Mouse (Mus musculus): Measurements from ENCODE around the gene Zfp296. TPM values are rescaled to one million over a fixed set of nuclear protein-coding genes. Genes with fewer than 3 reads are reported as not detected.

Gene Zfp296
- polyA plus RNA-seq, 1 experiment from 2014 or later = 0.20 TPM

DNA sequence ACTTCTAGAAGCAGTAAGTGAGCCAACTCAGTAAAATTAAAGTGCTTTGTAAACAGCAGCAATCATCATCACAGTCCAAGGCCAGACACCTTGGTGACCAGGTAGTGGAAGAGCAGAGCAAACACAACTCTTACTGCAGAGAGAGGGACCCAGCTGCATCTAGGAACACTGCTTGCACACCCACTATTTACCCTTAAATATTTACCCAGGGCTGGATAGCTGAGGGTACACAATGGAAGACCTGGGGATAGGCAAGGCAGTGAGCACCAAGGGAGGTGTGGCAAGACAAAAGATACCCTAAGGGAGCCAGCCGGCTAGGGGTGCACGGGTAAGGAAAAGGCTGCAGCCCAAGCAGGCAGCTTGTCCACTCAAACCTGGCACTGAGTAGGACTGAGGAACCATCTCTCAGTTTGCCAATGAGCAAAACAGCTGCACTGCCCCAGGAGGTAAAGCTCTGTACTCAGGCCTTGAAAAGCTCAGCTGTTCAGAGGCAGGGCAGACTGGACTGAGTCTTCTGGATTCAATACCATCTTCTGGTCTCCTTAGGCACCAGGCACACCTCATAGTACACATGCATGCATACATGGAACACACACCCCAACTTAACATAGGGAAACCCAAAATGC lies 29.6 kb upstream of the Zfp296 start:
- no peak overlapping the region for H3K9ac ChIP-seq (ENCODE audit: low read depth, low read length)
- no peaks in the 10 kb centered on the region for H3K9me3 ChIP-seq (ENCODE audit: control insufficient read depth, low read length)
- H3K4me1 ChIP-seq (ENCODE audit: control insufficient read depth, insufficient read depth, low read depth, low read length) = peaks cover 7% of the 10 kb centered on the region
- ATAC-seq = no peak
- 65% methylated on average over 2 of the region's 2 CpGs for whole genome bisulfite sequencing
- H3K36me3 ChIP-seq (ENCODE audit: control insufficient read depth, insufficient read depth, low read length) = no peaks in the 10 kb centered on the region
- no peak overlapping the region for H3K27ac ChIP-seq (ENCODE audit: low read depth, low read length)
- H3K4me3 ChIP-seq (ENCODE audit: low read length) = no peak overlapping the region
- no peak overlapping the region for H3K4me2 ChIP-seq (ENCODE audit: low read length)
- no peaks in the 10 kb centered on the region for H3K27me3 ChIP-seq (replicated peaks; ENCODE audit: control insufficient read depth, insufficient read depth, low read length)

DNA sequence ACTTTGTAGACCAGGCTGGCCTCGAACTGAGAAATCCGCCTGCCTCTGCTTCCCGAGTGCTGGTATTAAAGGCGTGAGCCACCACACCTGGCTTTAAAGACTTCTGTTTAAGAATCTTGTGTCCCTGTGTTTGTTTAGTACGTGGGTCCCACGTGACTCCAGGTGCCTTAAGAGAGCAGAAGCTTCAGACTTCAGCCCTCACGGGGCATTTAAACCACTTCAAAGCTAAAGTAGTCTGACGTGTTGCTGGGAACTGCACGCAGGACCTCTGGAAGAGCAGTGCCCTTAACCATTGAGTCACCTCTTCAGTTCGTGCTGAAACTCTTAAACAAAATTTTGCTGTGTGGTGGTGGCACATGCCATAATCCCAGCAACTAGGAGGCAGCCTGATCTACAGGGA lies 27.7 kb upstream of the Zfp296 start:
- H3K4me3 ChIP-seq (ENCODE audit: low read length) = no peak overlapping the region
- H3K36me3 ChIP-seq (ENCODE audit: control insufficient read depth, insufficient read depth, low read length) = no peaks in the 10 kb centered on the region
- H3K27me3 ChIP-seq (replicated peaks; ENCODE audit: control insufficient read depth, insufficient read depth, low read length) = no peaks in the 10 kb centered on the region
- WGBS = 91% methylated on average over 10 of the region's 10 CpGs
- H3K27ac ChIP-seq (ENCODE audit: low read depth, low read length) = no peak overlapping the region
- no peak for ATAC-seq
- peaks cover 3% of the 10 kb centered on the region; the same call in 1 of the 2 replicates for H3K4me1 ChIP-seq (ENCODE audit: control insufficient read depth, insufficient read depth, low read depth, low read length)
- no peak overlapping the region for H3K9ac ChIP-seq (ENCODE audit: low read depth, low read length)
- no peaks in the 10 kb centered on the region for H3K9me3 ChIP-seq (ENCODE audit: control insufficient read depth, low read length)
- no peak overlapping the region for H3K4me2 ChIP-seq (ENCODE audit: low read length)

DNA sequence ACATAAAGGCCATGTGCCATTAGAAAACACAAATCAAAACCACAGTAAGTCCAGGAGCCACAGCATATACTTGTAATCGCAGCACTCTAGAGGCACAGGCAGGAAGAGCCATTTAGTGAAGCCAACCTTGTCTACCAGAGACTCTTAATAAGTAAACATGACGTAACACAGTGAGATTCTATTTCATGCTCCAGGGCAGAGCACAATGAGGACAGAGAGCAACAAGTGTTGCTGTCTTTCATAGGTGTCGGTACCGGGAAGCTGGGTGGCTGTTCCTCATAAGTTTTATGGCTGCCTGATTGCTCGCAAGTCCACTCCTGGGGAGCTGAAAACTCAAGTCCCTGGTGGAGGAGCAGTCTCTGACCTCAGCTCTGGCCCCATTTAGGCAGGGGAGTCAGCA lies 25.5 kb upstream of the Zfp296 start:
- ATAC-seq = no peak
- Histone ChIP-seq H3K9ac (ENCODE audit: low read depth, low read length) (no peak overlapping the region), H3K36me3 (ENCODE audit: control insufficient read depth, insufficient read depth, low read length) (no peaks in the 10 kb centered on the region), H3K9me3 (ENCODE audit: control insufficient read depth, low read length) (no peaks in the 10 kb centered on the region), H3K27me3 (replicated peaks; ENCODE audit: control insufficient read depth, insufficient read depth, low read length) (no peaks in the 10 kb centered on the region), H3K4me3 (ENCODE audit: low read length) (no peak overlapping the region), H3K27ac (ENCODE audit: low read depth, low read length) (no peak overlapping the region), H3K4me1 (ENCODE audit: control insufficient read depth, insufficient read depth, low read depth, low read length) (peaks cover 1% of the 10 kb centered on the region; the same call in 1 of the 2 replicates), H3K4me2 (ENCODE audit: low read length) (no peak overlapping the region)
- WGBS = 86% methylated on average over 5 of the region's 5 CpGs

DNA sequence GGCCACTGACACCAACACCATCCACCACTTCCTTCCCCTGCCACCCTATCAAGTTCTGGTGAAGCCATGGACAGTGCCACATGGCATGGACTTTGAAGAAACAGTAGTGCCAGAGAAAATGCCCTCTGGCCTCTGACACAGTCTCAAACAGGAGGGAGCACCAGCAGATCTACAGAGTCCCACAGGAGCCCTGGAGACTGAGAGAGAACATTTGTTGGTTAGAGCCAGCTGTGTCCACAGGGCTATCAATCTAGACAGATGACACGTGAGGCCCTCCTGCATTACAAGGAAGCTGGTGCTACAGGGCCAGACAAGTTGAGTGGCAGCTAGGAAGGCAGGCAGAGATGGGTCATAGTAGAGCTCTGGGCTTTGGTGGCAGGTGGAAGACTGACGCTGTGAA lies 24.6 kb upstream of the Zfp296 start:
- no peak for ATAC-seq
- 51% methylated on average over 2 of the region's 2 CpGs for WGBS
- no peaks in the 10 kb centered on the region for H3K36me3 ChIP-seq (ENCODE audit: control insufficient read depth, insufficient read depth, low read length)

DNA sequence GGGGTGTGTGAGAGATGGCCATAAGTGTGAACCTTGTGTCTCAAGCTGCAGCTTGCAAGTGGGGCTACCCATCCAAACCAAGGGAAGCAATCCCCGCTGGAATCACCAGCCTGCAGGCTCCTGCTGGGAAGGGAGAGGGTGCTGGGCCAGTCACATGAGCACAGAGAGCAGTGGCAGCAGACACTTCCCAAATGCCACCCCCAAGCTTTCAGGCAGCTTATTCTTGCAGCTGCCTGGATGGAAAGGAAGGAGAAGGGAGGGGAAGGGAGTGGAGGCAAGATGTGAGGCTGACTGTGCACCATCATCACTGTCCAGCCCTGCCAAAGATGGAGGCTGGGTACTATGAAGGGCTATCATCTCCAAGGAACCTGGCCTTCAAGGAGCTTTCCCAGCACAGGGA lies 22.9 kb upstream of the Zfp296 start:
- Histone ChIP-seq H3K9ac (ENCODE audit: low read depth, low read length) (no peak overlapping the region), H3K27me3 (replicated peaks; ENCODE audit: control insufficient read depth, insufficient read depth, low read length) (no peaks in the 10 kb centered on the region), H3K27ac (ENCODE audit: low read depth, low read length) (no peak overlapping the region), H3K4me2 (ENCODE audit: low read length) (no peak overlapping the region), H3K4me1 (ENCODE audit: control insufficient read depth, insufficient read depth, low read depth, low read length) (peaks cover 20% of the 10 kb centered on the region), H3K4me3 (ENCODE audit: low read length) (no peak overlapping the region), H3K36me3 (ENCODE audit: control insufficient read depth, insufficient read depth, low read length) (no peaks in the 10 kb centered on the region), H3K9me3 (ENCODE audit: control insufficient read depth, low read length) (no peaks in the 10 kb centered on the region)
- no peak for ATAC-seq
- 78% methylated on average over 1 of the region's 1 CpGs for WGBS

More for the DNA sequence above, 24.6 kb upstream of the Zfp296 start:
- Histone ChIP-seq H3K4me1 (ENCODE audit: control insufficient read depth, insufficient read depth, low read depth, low read length) (peaks cover 7% of the 10 kb centered on the region; the same call in 1 of the 2 replicates), H3K9me3 (ENCODE audit: control insufficient read depth, low read length) (no peaks in the 10 kb centered on the region), H3K27ac (ENCODE audit: low read depth, low read length) (no peak overlapping the region), H3K4me2 (ENCODE audit: low read length) (no peak overlapping the region), H3K27me3 (replicated peaks; ENCODE audit: control insufficient read depth, insufficient read depth, low read length) (no peaks in the 10 kb centered on the region), H3K9ac (ENCODE audit: low read depth, low read length) (no peak overlapping the region), H3K4me3 (ENCODE audit: low read length) (no peak overlapping the region)

DNA sequence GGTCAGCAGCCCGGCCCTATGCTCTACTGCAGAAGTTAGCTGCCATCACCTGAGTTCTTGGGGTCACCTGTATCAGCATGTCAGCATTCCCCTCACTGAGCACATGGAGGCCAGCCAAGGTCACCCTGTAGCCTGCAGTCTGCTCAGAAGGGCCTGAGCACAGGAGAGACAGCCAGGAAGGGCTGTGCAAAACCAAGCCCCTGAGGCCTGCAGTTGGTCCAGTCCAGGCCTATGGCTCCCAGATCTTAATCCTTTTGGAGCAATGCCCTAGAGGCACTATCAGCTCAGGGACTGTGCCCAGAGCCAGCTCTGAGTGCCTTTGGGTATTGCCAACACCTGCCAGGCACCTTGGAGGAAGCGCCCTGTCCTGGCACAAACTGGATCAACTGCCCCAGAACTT lies 20.0 kb upstream of the Zfp296 start:
- no peaks in the 10 kb centered on the region for H3K9me3 ChIP-seq (ENCODE audit: control insufficient read depth, low read length)
- H3K9ac ChIP-seq (ENCODE audit: low read depth, low read length) = no peak overlapping the region
- no peak for ATAC-seq
- H3K27ac ChIP-seq (ENCODE audit: low read depth, low read length) = no peak overlapping the region
- 98% methylated on average over 2 of the region's 2 CpGs for WGBS
- H3K4me3 ChIP-seq (ENCODE audit: low read length) = no peak overlapping the region
- H3K36me3 ChIP-seq (ENCODE audit: control insufficient read depth, insufficient read depth, low read length) = no peaks in the 10 kb centered on the region
- no peaks in the 10 kb centered on the region for H3K27me3 ChIP-seq (replicated peaks; ENCODE audit: control insufficient read depth, insufficient read depth, low read length)
- no peak overlapping the region for H3K4me2 ChIP-seq (ENCODE audit: low read length)
- H3K4me1 ChIP-seq (ENCODE audit: control insufficient read depth, insufficient read depth, low read depth, low read length) = peaks cover 41% of the 10 kb centered on the region

DNA sequence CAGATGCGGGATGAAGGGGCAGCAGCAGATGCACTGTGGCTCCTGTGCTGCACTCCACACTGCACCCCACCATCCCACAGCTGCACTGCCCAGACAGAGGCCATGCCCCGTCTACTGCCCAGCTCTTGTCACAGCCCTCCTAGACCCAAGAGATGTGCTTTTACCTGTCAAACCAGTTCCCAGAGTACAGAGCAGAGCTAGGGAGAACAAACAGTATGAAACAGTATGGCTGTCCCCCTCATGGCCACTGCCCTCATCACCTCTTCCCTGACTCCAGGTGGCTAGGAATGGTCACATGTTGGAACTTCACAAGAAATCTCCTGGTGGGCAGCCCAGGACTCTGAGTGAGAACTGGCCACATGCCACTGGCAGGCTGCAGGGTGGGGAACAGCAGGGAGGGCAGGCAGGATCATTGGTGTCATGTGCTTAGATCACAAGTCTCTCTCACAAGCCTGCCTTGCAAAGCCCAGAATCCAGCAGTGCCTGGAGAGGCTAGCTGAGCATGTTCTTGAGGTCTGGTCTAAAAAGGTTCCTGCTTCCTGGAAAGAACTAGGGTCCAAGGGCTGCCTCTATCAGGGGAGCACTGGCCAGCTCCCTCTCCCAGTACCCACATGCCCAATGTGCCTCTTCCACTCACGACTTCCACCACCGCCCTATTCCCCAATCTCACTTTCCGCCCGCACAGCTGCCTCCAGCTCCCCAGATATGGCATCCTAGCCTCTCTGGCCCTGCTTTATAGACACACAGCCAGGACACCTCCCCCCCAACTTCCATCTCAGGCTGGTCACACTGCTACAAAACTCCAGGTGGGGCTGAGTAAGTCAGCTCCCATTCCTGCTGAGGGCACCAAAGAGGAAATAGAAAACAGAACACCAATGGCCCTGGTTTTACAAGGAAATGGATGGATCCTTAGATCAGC lies 18.8 kb upstream of the Zfp296 start:
- peak overlapping the region; percentile 26 for H3K4me2 ChIP-seq (ENCODE audit: low read length)
- H3K9ac ChIP-seq (ENCODE audit: low read depth, low read length) = peak overlapping the region; percentile 36
- no peak overlapping the region for H3K27ac ChIP-seq (ENCODE audit: low read depth, low read length)
- H3K36me3 ChIP-seq (ENCODE audit: control insufficient read depth, insufficient read depth, low read length) = no peaks in the 10 kb centered on the region
- 95% methylated on average over 6 of the region's 6 CpGs for WGBS
- no peak for ATAC-seq
- no peaks in the 10 kb centered on the region for H3K27me3 ChIP-seq (replicated peaks; ENCODE audit: control insufficient read depth, insufficient read depth, low read length)
- no peak overlapping the region for H3K4me3 ChIP-seq (ENCODE audit: low read length)
- H3K9me3 ChIP-seq (ENCODE audit: control insufficient read depth, low read length) = no peaks in the 10 kb centered on the region
- H3K4me1 ChIP-seq (ENCODE audit: control insufficient read depth, insufficient read depth, low read depth, low read length) = peaks cover 45% of the 10 kb centered on the region

DNA sequence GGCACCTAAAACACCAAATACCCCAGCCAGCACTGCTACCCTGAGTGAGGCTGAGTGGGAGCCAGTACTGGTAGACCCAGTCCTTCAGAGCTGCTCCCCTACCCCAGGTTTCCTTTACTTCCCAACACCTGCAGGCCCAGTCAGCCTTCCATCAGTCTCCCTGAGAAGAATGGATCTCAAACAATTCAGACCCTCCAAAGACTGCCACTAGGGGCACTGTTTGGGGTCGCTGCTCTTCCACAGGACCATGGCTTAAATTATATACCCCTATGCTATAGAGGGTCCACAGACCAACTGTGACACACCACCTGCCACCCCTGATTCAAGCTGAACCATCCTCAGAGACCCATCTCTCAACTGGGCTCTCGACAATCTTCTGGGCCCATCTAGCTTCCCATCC lies 18.1 kb upstream of the Zfp296 start:
- Histone ChIP-seq H3K27me3 (replicated peaks; ENCODE audit: control insufficient read depth, insufficient read depth, low read length) (no peaks in the 10 kb centered on the region), H3K27ac (ENCODE audit: low read depth, low read length) (no peak overlapping the region), H3K9me3 (ENCODE audit: control insufficient read depth, low read length) (no peaks in the 10 kb centered on the region), H3K4me1 (ENCODE audit: control insufficient read depth, insufficient read depth, low read depth, low read length) (peaks cover 48% of the 10 kb centered on the region), H3K9ac (ENCODE audit: low read depth, low read length) (peak overlapping the region; percentile 36; the same call in 1 of the 2 replicates), H3K4me2 (ENCODE audit: low read length) (peak overlapping the region; percentile 26), H3K36me3 (ENCODE audit: control insufficient read depth, insufficient read depth, low read length) (no peaks in the 10 kb centered on the region), H3K4me3 (ENCODE audit: low read length) (no peak overlapping the region)
- 45% methylated on average over 2 of the region's 2 CpGs for WGBS
- no peak for ATAC-seq

DNA sequence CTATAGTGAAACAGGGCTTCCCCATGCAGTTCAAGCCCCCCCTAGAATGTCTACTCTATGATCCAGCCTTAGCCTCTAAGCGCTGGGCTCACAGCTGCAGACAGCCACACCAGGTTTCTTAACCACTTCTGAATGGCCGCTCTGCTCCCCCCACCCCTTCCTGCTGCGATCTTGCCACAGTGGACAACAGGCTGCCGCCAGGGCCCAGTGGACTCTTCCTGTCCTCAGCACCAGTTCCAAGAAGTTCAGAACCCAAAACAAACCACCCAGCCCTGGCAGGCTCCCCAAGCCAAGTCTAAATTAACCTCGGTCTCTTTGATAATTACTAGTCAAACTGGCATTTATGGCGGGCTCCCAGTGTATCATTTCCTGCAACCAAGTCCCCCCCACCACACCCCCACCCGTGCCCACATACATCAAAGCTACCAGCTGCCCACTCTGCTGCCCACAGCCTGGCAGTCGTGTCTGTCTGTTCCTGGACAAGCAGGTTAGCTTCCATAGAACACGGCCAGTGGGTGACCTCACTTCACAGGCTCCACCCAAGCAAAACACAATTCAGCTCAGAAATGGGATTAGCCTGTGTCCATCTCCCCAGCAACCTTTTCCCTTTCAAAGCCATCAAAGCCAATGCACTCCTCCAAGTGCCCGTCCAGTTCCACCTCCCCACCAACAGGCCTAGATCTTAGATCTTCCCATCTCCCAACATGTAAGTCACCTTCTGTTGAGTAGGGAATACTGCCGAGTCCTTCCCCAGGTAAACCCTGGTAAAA lies 16.4 kb upstream of the Zfp296 start:
- peak overlapping the region; percentile 73 for H3K4me2 ChIP-seq (ENCODE audit: low read length)
- H3K27me3 ChIP-seq (replicated peaks; ENCODE audit: control insufficient read depth, insufficient read depth, low read length) = no peaks in the 10 kb centered on the region
- 24% methylated on average over 11 of the region's 11 CpGs for WGBS
- H3K27ac ChIP-seq (ENCODE audit: low read depth, low read length) = peak overlapping the region; percentile 94
- peak overlapping the region; percentile 98 for H3K9ac ChIP-seq (ENCODE audit: low read depth, low read length)
- no peak for ATAC-seq
- peaks cover 15% of the 10 kb centered on the region for H3K36me3 ChIP-seq (ENCODE audit: control insufficient read depth, insufficient read depth, low read length)
- H3K4me1 ChIP-seq (ENCODE audit: control insufficient read depth, insufficient read depth, low read depth, low read length) = peaks cover 48% of the 10 kb centered on the region
- peak overlapping the region; percentile 89 for H3K4me3 ChIP-seq (ENCODE audit: low read length)
- H3K9me3 ChIP-seq (ENCODE audit: control insufficient read depth, low read length) = peaks cover 4% of the 10 kb centered on the region; the same call in 1 of the 2 replicates

All from hindbrain, embryonic 16.5 days (tissue).